Mouse (Mus musculus) forebrain, embryonic 15.5 days (tissue): ENCODE measurements around the gene Xpa. TPM values are rescaled to one million over a fixed set of nuclear protein-coding genes. Genes with fewer than 3 reads are reported as not detected.
A peak's percentile ranks its signal among the peaks of the same experiment; 100 is the strongest.
"Not testable (repeated sequence)": the region's sequence is repeated elsewhere in the genome, so short reads cannot be mapped to it uniquely, and the experiment has no call there.

Source experiments
- ATAC-seq: fragments of 200-750 bp; cut with Nextera tagmentation; replicated peaks from 2 replicates; pipeline ENCODE4 v1.8.0; 2017; ENCODE audit warnings: mild to moderate bottlenecking, moderate TSS enrichment, moderate library complexity
- H3K27ac ChIP-seq: fragments of 300-500 bp; sonication (generic); replicated peaks from 2 replicates; pipeline ENCODE4 v1.5.1; 2015; ENCODE audit warnings: mild to moderate bottlenecking, inconsistent platforms
- H3K27me3 ChIP-seq: fragments of 300-500 bp; sonication (generic); 2 replicates; pipeline ENCODE4 v1.6.1; 2015; ENCODE audit warnings: inconsistent platforms
- H3K36me3 ChIP-seq: fragments of 300-500 bp; sonication (generic); 2 replicates; pipeline ENCODE4 v1.6.1; 2015; ENCODE audit warnings: mild to moderate bottlenecking, inconsistent platforms
- H3K4me1 ChIP-seq: fragments of 300-500 bp; sonication (generic); 2 replicates; pipeline ENCODE4 v1.6.1; 2015; ENCODE audit warnings: inconsistent platforms
- H3K4me2 ChIP-seq: fragments of 300-500 bp; sonication (generic); replicated peaks from 2 replicates; pipeline ENCODE4 v1.6.1; 2015; ENCODE audit warnings: mild to moderate bottlenecking, inconsistent platforms
- H3K4me3 ChIP-seq: fragments of 300-500 bp; sonication (generic); 2 replicates; pipeline ENCODE4 v1.5.1; 2015; ENCODE audit warnings: mild to moderate bottlenecking, inconsistent platforms
- H3K9ac ChIP-seq: fragments of 300-500 bp; sonication (generic); replicated peaks from 2 replicates; pipeline ENCODE4 v1.6.1; 2015; ENCODE audit warnings: mild to moderate bottlenecking, inconsistent platforms
- H3K9me3 ChIP-seq: fragments of 300-500 bp; sonication (generic); 2 replicates; pipeline ENCODE4 v1.6.1; 2016; ENCODE audit warnings: inconsistent platforms
- WGBS: fragments of 180-500 bp; shearing (Covaris S2); methylation state at CpG from one replicate; pipeline ENCODE4 v1.1.7; 2015; ENCODE audit warnings: mixed read lengths; 5-methylcytosine and 5-hydroxymethylcytosine counted together
- polyA plus RNA-seq: library from polyadenylated mRNA; unstranded; fragments of >200 nt; fragmentation: Nextera tagmentation; extraction: Ambion mirVana; gene quantifications from 2 replicates; pipeline ENCODE4 v1.2.1, GENCODE M21; 2015

The Xpa gene
- 32.5 and 33.5 TPM in 2 replicates for polyA plus RNA-seq

DNA sequence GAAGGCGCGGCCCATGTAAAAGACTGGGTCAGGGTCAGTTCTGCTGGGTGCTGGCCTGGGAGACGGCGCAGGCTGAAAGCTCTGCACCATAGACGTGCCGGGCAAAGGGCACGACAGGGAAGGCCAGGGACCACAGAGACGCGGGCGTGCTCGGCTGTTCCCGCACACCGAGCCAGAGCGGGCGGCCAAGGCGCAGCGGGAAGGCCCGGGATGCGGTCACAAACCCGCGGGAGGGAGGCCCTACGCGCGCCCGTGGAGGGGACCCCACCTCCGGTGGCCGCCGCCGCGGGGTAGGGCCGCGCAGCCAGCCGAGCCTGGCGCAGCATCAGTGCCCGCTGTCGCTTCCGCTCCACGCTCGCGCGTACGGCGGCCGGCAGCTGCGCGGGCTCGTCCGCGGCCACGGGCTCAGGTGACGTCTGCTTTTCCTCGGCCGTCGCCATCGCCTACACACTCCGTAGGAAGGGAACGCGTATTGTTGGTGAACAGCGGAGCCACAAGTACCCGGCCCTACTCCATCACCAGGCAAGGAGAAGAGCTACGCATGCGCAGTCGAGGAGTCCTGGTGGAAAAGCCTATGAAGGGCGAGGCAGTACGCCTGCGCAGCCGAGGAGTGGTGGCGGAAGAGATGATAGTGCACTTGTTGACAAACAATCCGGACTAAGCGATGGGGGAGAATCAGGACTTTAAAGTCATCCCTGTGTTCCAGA lies at the start of gene Xpa:
Gene Xpa, minus strand, starts transcription at position 531 of the 707 bp plus-strand sequence.
- H3K27ac ChIP-seq = peak within 1 kb of the TSS; percentile 88
- ATAC-seq = peak; percentile 96
- peak within 1 kb of the TSS; percentile 59 for H3K4me3 ChIP-seq
- H3K9ac ChIP-seq = peak within 1 kb of the TSS; percentile 79
- H3K9me3 ChIP-seq = no peaks in the 10 kb centered on the region
- peaks cover 32% of the 10 kb centered on the region for H3K4me1 ChIP-seq
- peak within 1 kb of the TSS; percentile 62 for H3K4me2 ChIP-seq
- WGBS = under 1% methylated on average over 70 of the region's 70 CpGs
- 0 out of 2 replicates have a peak, but pooled peaks cover 8% of the 10 kb centered on the region for H3K27me3 ChIP-seq
- H3K36me3 ChIP-seq = peaks cover 3% of the 10 kb centered on the region; the same call in 1 of the 2 replicates

DNA sequence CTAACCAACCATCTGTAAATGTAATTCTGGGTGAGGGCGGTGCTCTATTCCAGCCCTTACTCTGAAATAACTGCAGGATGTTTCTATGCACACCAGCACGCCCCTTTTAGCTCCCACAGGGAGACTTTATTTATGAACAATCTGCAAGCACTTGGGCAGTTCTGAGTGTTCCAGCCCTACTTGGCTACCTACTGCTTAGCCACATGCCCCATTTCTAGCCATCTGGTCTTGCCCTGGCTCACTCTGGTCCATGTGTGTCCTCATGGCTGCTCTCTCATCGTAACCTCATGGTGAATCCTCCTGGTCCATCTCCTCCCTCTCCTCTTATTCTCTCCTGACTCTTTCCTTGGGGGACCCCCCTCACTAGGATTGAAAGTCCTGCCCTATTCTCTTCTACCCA lies 39.8 kb upstream of the Xpa start:
- Histone ChIP-seq H3K4me3 (no peak overlapping the region), H3K27ac (no peak overlapping the region), H3K36me3 (no peaks in the 10 kb centered on the region), H3K4me1 (no peaks in the 10 kb centered on the region), H3K27me3 (no peaks in the 10 kb centered on the region), H3K9ac (no peak overlapping the region), H3K4me2 (no peak overlapping the region), H3K9me3 (no peaks in the 10 kb centered on the region)
- 95% methylated on average over 3 of the region's 3 CpGs for WGBS
- ATAC-seq = no peak

DNA sequence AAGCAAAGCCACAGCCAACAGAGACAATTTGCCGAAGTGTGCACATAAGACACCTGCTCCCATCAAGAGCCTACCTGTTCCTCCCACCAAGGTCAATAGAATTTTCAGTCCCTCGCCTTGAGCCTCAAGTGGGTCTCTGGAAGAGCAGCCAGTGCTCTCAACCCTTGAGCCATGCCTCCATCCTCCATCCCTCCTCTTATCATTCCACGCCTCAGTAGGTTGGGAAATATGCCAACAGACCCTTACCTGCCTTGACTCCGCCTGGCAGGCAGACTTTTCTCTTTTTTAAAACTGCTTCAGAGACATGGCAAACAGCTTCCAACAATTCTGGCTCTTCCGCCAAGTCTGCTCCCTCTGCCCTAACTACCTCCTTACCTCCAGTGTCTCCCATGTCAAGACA lies 38.6 kb upstream of the Xpa start:
- Histone ChIP-seq H3K27me3 (no peaks in the 10 kb centered on the region), H3K27ac (no peak overlapping the region), H3K4me3 (no peak overlapping the region), H3K4me1 (no peaks in the 10 kb centered on the region), H3K9me3 (no peaks in the 10 kb centered on the region), H3K9ac (no peak overlapping the region), H3K4me2 (no peak overlapping the region), H3K36me3 (no peaks in the 10 kb centered on the region)
- ATAC-seq = no peak
- 91% methylated on average over 5 of the region's 5 CpGs for WGBS

DNA sequence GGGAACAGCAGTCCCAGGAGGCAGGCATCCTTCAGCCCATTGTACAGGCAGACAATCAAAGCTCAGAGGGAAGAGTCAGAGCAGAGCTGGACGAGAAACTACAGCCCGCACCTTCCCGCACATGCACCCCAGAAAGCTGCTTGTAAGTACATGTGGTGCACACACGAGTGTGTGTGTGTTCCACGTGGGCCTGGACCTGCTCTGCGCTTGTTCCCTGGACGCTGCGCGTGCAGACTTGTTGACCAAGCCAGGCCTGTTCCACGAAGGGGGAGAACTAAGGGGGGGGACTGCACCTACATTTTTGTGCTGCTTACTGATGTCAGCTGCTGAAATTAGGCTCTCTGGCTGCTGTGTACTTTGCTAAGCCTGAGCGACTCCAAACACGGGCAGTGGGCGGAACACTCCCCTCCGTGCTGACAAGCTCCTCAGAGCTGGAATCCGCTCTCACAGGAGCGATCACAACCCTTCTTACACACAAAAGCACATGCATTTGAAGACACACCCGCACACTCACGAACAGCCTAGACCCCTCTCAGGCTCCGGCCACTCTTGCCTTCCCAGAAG lies 30.9 kb upstream of the Xpa start:
- 43% methylated on average over 19 of the region's 19 CpGs for WGBS
- no peak for ATAC-seq
- H3K9ac ChIP-seq = no peak overlapping the region

DNA sequence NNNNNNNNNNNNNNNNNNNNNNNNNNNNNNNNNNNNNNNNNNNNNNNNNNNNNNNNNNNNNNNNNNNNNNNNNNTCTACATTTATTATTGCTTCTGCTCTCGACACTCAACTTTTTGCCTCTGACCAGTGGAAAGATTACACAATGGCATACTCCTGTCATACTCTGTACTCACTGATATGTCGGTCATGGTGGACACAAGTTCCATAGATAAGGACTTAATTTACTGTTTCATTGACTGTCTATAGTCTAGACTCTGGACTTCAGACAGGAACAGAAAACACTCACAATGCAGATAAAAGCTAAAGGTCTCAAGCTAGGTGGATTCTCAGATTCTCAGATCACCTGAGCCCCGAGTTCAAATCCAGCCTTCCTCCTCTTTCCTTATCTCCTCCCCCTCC lies 25.0 kb upstream of the Xpa start:
- Histone ChIP-seq H3K9ac (no peak overlapping the region), H3K4me2 (no peak overlapping the region), H3K36me3 (no peaks in the 10 kb centered on the region), H3K4me3 (no peak overlapping the region), H3K4me1 (no peaks in the 10 kb centered on the region), H3K27ac (no peak overlapping the region), H3K9me3 (no peaks in the 10 kb centered on the region), H3K27me3 (no peaks in the 10 kb centered on the region)
- ATAC-seq = no peak
- WGBS = 84% methylated on average over 3 of the region's 3 CpGs

More for the DNA sequence above, 30.9 kb upstream of the Xpa start:
- Histone ChIP-seq H3K27me3 (no peaks in the 10 kb centered on the region), H3K4me2 (no peak overlapping the region), H3K36me3 (no peaks in the 10 kb centered on the region), H3K9me3 (no peaks in the 10 kb centered on the region), H3K4me1 (no peaks in the 10 kb centered on the region), H3K27ac (no peak overlapping the region), H3K4me3 (no peak overlapping the region)

DNA sequence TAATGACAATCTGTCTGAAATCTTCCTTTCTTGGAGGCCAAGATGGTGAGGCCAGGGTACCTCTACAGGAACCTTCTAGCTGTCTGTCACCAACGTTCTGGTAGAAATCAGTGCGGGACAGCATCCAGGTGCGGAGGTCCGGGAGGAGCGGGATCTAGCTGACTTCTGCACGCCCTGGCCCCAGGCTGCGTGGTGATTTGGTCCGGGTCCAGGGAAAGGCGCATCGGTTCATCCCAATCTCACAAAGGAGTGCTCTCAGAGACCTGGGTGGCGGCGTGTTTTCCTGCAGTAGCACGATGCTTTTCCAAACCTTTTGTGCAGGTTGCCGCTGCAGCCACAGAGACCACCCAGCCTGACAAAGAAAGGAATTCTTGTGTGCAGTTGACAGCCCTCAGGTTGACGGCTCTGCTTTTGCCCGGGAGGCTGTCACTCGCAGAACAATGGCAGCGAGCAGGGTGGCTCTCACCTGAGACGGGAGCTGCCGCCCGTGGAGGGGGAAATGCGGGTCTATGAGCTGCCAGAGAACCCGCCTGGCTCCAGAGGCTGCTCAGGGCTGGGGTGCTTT lies 6.5 kb upstream of the Xpa start:
- Histone ChIP-seq H3K4me1 (peaks cover 8% of the 10 kb centered on the region), H3K36me3 (no peaks in the 10 kb centered on the region), H3K27ac (peak overlapping the region; percentile 70), H3K9ac (peak overlapping the region; percentile 64), H3K4me2 (peak overlapping the region; percentile 65), H3K9me3 (no peaks in the 10 kb centered on the region), H3K4me3 (peak overlapping the region; percentile 44), H3K27me3 (peaks cover 20% of the 10 kb centered on the region; the same call in 1 of the 2 replicates)
- ATAC-seq = peak; percentile 33
- WGBS = 2% methylated on average over 23 of the region's 23 CpGs

DNA sequence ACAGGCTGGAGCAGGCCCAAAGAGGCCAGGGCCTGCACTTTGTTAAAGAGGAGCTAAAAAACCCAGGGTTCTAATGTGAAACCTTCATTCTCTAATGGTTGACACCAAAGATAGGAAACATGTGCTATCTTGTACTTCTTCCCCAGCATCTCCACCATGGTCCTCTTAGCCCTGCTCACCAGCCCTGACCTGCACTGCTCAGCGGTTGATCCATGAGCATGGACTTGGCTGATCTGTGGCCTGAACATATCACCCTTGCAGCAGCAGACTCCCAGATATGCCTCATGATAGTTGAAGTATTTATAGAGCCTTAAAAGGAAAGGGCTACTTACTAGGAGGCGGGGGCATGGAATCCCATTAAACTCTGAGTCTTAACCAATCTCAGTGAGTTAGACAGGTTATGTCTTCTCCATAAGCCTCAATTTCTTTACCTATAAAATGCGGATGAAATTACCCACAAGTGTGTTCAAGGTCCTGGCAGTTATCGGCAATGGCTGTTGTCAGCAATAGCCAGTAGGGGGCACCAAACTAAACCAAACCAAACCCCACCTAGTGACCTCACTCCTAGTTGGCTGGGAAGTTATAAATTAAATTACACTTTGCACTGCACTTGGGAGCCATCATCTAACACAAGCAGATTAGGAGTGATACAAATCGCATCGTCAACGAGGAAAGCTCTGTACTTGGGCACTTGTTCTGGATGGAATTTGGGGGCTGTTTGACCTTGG lies 5.9 kb upstream of the Xpa start:
- no peaks in the 10 kb centered on the region for H3K9me3 ChIP-seq
- ATAC-seq = peak; percentile 78
- peaks cover 20% of the 10 kb centered on the region; the same call in 1 of the 2 replicates for H3K27me3 ChIP-seq
- H3K4me1 ChIP-seq = peaks cover 8% of the 10 kb centered on the region
- H3K4me2 ChIP-seq = peak overlapping the region; percentile 65
- H3K4me3 ChIP-seq = peak overlapping the region; percentile 44
- peak overlapping the region; percentile 64 for H3K9ac ChIP-seq
- peak overlapping the region; percentile 70 for H3K27ac ChIP-seq
- WGBS = 7% methylated on average over 7 of the region's 7 CpGs
- H3K36me3 ChIP-seq = no peaks in the 10 kb centered on the region

DNA sequence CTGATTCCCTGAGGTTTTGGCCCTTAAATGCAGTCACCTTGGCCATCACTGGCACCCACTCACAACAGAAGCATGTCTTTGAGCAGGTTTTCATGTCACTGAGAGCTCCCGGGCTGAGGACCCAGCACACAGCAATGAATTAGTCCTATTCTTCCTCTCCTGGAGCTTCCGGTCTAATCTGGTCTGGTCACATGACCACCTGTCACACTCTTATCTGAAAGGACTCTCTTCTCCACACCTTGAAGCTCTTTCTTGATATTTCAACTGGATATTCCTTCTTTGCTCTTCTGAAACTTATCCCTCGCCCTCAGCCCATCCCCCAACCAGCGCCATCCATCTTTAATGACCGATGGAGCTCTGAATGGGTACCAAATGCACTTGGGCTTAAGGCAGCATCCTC lies 2.0 kb upstream of the Xpa start:
- ATAC-seq = no peak
- Histone ChIP-seq H3K4me3 (no peak overlapping the region), H3K9ac (no peak overlapping the region), H3K27me3 (peaks cover 16% of the 10 kb centered on the region; the same call in 1 of the 2 replicates), H3K9me3 (no peaks in the 10 kb centered on the region), H3K4me2 (no peak overlapping the region), H3K4me1 (peaks cover 37% of the 10 kb centered on the region), H3K27ac (no peak overlapping the region), H3K36me3 (no peaks in the 10 kb centered on the region)
- 73% methylated on average over 5 of the region's 5 CpGs for WGBS

DNA sequence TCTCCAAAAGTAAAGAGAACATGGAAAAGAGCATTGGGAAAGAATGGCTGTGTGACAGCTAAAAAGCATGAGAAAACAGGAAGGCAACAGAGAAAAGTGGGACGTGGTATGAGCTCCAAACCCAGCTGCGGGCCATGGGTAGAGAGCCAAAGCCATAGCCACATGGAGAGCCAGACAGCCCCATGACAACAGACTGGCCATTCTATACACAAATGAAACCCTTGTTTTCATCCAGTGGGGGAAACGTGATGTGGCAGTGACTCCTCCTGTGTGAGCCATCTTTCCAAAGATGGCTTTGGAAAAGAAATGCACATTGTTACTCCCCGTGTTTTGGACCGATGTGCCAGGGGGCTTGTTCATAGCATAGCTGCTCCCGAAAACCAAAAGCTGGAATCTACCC lies 402 bp upstream of the Xpa start:
- H3K4me1 ChIP-seq = peaks cover 32% of the 10 kb centered on the region
- peaks cover 14% of the 10 kb centered on the region; the same call in 1 of the 2 replicates for H3K27me3 ChIP-seq
- peak overlapping the region; percentile 62 for H3K4me2 ChIP-seq
- WGBS = 29% methylated on average over 6 of the region's 6 CpGs
- H3K4me3 ChIP-seq = peak overlapping the region; percentile 59
- peak; percentile 36 for ATAC-seq
- H3K9ac ChIP-seq = peak overlapping the region; percentile 79
- H3K36me3 ChIP-seq = no peaks in the 10 kb centered on the region
- H3K9me3 ChIP-seq = no peaks in the 10 kb centered on the region
- peak overlapping the region; percentile 88 for H3K27ac ChIP-seq

DNA sequence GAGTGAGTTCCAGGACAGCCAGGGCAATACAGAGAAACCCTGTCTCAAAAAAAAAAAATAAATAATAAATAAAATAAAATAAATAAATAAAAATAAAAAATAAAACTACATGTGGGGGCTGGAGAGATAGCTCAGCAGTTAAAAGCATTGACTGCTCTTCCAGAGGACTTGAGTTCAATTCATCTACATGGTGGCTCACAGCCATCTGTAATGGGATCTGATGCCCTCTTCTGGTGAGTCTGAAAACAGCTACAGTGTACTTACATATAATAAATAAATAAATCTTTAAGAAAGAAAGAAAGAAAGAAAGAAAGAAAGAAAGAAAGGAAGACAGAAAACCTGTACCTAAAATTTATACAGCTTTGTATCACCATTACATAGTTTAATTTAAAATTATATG lies 4.1 kb downstream of the Xpa start:
- not testable (repeated sequence) for H3K9me3 ChIP-seq, H3K4me3 ChIP-seq, ATAC-seq, H3K27ac ChIP-seq, H3K27me3 ChIP-seq, H3K4me2 ChIP-seq, H3K9ac ChIP-seq
- Histone ChIP-seq H3K36me3 (peaks cover 33% of the 10 kb centered on the region), H3K4me1 (peaks cover 32% of the 10 kb centered on the region)

DNA sequence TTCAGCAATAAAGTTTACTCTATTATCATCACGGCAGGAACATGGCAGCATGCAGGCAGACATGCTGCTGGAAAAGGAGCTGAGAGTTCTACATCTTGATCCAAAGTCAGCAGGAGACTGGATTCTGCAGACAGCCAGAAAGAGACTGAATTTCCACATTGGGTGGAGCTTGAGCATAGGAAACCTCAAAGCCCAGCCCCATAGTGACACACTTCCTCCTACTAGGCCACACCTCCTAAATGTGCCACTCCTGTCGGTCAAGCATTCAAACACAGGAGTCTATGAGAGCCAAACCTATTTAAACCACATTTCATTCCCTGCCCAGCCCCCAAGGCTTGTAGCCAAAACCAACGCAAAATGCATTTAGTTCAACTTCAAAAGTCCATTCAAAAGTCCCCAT lies 9.6 kb downstream of the Xpa start:
- Histone ChIP-seq H3K4me3 (no peak overlapping the region), H3K27me3 (no peaks in the 10 kb centered on the region), H3K27ac (no peak overlapping the region), H3K9ac (no peak overlapping the region), H3K36me3 (peaks cover 78% of the 10 kb centered on the region), H3K4me1 (no peaks in the 10 kb centered on the region), H3K4me2 (no peak overlapping the region), H3K9me3 (no peaks in the 10 kb centered on the region)
- no peak for ATAC-seq
- 76% methylated on average over 3 of the region's 3 CpGs for WGBS

DNA sequence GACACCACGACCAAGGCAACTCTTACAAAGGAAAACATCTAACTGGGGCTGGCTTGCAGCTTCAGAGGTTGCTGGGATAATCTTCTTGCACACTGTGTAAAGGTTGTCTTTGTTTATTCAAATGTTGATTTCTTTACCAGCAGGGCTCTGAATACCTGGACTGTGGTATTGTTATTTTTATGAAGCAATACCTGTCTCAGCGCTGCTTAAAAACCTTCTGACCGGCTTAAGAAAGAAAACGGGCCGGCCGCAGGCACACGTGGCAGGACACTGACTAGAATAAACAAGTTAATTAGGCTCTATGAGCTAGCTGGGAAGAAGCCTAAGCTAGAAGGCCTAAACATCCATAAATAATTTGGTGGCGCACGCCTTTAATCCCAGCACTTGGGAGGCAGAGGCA lies 10.2 kb downstream of the Xpa start:
- peaks cover 81% of the 10 kb centered on the region for H3K36me3 ChIP-seq
- 75% methylated on average over 9 of the region's 9 CpGs for WGBS

More for the DNA sequence above, 10.2 kb downstream of the Xpa start:
- Histone ChIP-seq H3K4me1 (no peaks in the 10 kb centered on the region), H3K27me3 (no peaks in the 10 kb centered on the region), H3K4me3 (no peak overlapping the region), H3K9me3 (no peaks in the 10 kb centered on the region), H3K9ac (no peak overlapping the region), H3K27ac (no peak overlapping the region), H3K4me2 (no peak overlapping the region)
- ATAC-seq = no peak
